Mouse (Mus musculus): ENCODE results near the gene Olfr1. TPM values are rescaled to one million over a fixed set of nuclear protein-coding genes. Genes with fewer than 3 reads are reported as not detected.

Gene Olfr1
- not detected in 2 replicates for polyA plus RNA-seq (2015; fragmentation: Nextera tagmentation; extraction: Ambion mirVana)

- no peak within 1 kb of the TSS for H3K4me2 ChIP-seq (ENCODE audit: low read length)
- no peak within 1 kb of the TSS for H3K4me3 ChIP-seq (ENCODE audit: low read length)
- H3K4me1 ChIP-seq (ENCODE audit: control insufficient read depth, insufficient read depth, low read depth, low read length) = no peaks in the 10 kb centered on the region
- no peak within 1 kb of the TSS for H3K9ac ChIP-seq (ENCODE audit: low read depth, low read length)
- no peak within 1 kb of the TSS for H3K27ac ChIP-seq (ENCODE audit: low read depth, low read length)
- no peaks in the 10 kb centered on the region for H3K36me3 ChIP-seq (ENCODE audit: control insufficient read depth, insufficient read depth, low read length)
- H3K9me3 ChIP-seq (ENCODE audit: control insufficient read depth, low read length) = no peaks in the 10 kb centered on the region
- H3K27me3 ChIP-seq (replicated peaks; ENCODE audit: control insufficient read depth, insufficient read depth, low read length) = no peaks in the 10 kb centered on the region
- ATAC-seq = no peak
Observed at GRCm38 (mm10) chr11:73399514-73399913, at the start of gene Olfr1. Gene Olfr1 (minus strand): TSS chr11:73399614.

- H3K9me3 ChIP-seq (ENCODE audit: control insufficient read depth, low read length) = no peaks in the 10 kb centered on the region
- ATAC-seq = no peak
- WGBS = 97% methylated on average over 1 of the region's 1 CpGs
Observed at GRCm38 (mm10) chr11:73428377-73428776, 29.0 kb upstream of the Olfr1 start, which contains the start of gene Olfr378. Gene Olfr378 (minus strand): TSS chr11:73428477.

GRCm38 (mm10) chr11:73395374-73395773, 4.0 kb downstream of the Olfr1 start:
- no peak overlapping the region for H3K4me3 ChIP-seq (ENCODE audit: low read length)
- 71% methylated on average over 4 of the region's 4 CpGs for WGBS
- no peaks in the 10 kb centered on the region for H3K9me3 ChIP-seq (ENCODE audit: control insufficient read depth, low read length)
- H3K9ac ChIP-seq (ENCODE audit: low read depth, low read length) = no peak overlapping the region
- H3K27me3 ChIP-seq (replicated peaks; ENCODE audit: control insufficient read depth, insufficient read depth, low read length) = no peaks in the 10 kb centered on the region
- no peak overlapping the region for H3K4me2 ChIP-seq (ENCODE audit: low read length)
- no peaks in the 10 kb centered on the region for H3K4me1 ChIP-seq (ENCODE audit: control insufficient read depth, insufficient read depth, low read depth, low read length)
- no peak overlapping the region for H3K27ac ChIP-seq (ENCODE audit: low read depth, low read length)
- H3K36me3 ChIP-seq (ENCODE audit: control insufficient read depth, insufficient read depth, low read length) = no peaks in the 10 kb centered on the region
- no peak for ATAC-seq

More at GRCm38 (mm10) chr11:73428377-73428776, 29.0 kb upstream of the Olfr1 start, which contains the start of gene Olfr378:
- Histone ChIP-seq H3K4me2 (ENCODE audit: low read length) (no peak within 1 kb of the TSS), H3K9ac (ENCODE audit: low read depth, low read length) (no peak within 1 kb of the TSS), H3K27me3 (replicated peaks; ENCODE audit: control insufficient read depth, insufficient read depth, low read length) (no peaks in the 10 kb centered on the region), H3K4me3 (ENCODE audit: low read length) (no peak within 1 kb of the TSS), H3K4me1 (ENCODE audit: control insufficient read depth, insufficient read depth, low read depth, low read length) (no peaks in the 10 kb centered on the region), H3K27ac (ENCODE audit: low read depth, low read length) (no peak within 1 kb of the TSS), H3K36me3 (ENCODE audit: control insufficient read depth, insufficient read depth, low read length) (no peaks in the 10 kb centered on the region)

- Histone ChIP-seq H3K36me3 (ENCODE audit: control insufficient read depth, insufficient read depth, low read length) (no peaks in the 10 kb centered on the region), H3K4me1 (ENCODE audit: control insufficient read depth, insufficient read depth, low read depth, low read length) (no peaks in the 10 kb centered on the region)
- WGBS = 76% methylated on average over 2 of the region's 2 CpGs
Observed at GRCm38 (mm10) chr11:73370946-73371345, 28.5 kb downstream of the Olfr1 start, which contains the start of gene Olfr376. Gene Olfr376 (plus strand): TSS chr11:73371246.

GRCm38 (mm10) chr11:73350483-73350882, 48.9 kb downstream of the Olfr1 start, which contains the start of gene Olfr20:
Gene Olfr20 (plus strand): TSS chr11:73350783.
- Histone ChIP-seq H3K27ac (ENCODE audit: low read depth, low read length) (no peak within 1 kb of the TSS), H3K27me3 (replicated peaks; ENCODE audit: control insufficient read depth, insufficient read depth, low read length) (no peaks in the 10 kb centered on the region), H3K4me3 (ENCODE audit: low read length) (no peak within 1 kb of the TSS), H3K9me3 (ENCODE audit: control insufficient read depth, low read length) (no peaks in the 10 kb centered on the region), H3K9ac (ENCODE audit: low read depth, low read length) (no peak within 1 kb of the TSS), H3K36me3 (ENCODE audit: control insufficient read depth, insufficient read depth, low read length) (no peaks in the 10 kb centered on the region), H3K4me2 (ENCODE audit: low read length) (no peak within 1 kb of the TSS), H3K4me1 (ENCODE audit: control insufficient read depth, insufficient read depth, low read depth, low read length) (no peaks in the 10 kb centered on the region)
- 45% methylated on average over 3 of the region's 3 CpGs for WGBS
- ATAC-seq = no peak

More at GRCm38 (mm10) chr11:73370946-73371345, 28.5 kb downstream of the Olfr1 start, which contains the start of gene Olfr376:
- no peaks in the 10 kb centered on the region; the same call in 1 of the 2 replicates for H3K9me3 ChIP-seq (ENCODE audit: control insufficient read depth, low read length)
- no peak within 1 kb of the TSS for H3K4me2 ChIP-seq (ENCODE audit: low read length)
- no peaks in the 10 kb centered on the region for H3K27me3 ChIP-seq (replicated peaks; ENCODE audit: control insufficient read depth, insufficient read depth, low read length)
- no peak within 1 kb of the TSS for H3K4me3 ChIP-seq (ENCODE audit: low read length)
- H3K27ac ChIP-seq (ENCODE audit: low read depth, low read length) = no peak within 1 kb of the TSS
- H3K9ac ChIP-seq (ENCODE audit: low read depth, low read length) = no peak within 1 kb of the TSS
- no peak for ATAC-seq

Other genes starting within 250 kb of the Olfr1 start
- 0.39 and 0.60 TPM in 2 replicates for gene P2rx5, start 239.2 kb downstream of the Olfr1 start, polyA plus RNA-seq (2015; fragmentation: Nextera tagmentation; extraction: Ambion mirVana)
- gene Emc6, start 222.6 kb downstream of the Olfr1 start, polyA plus RNA-seq (2015; fragmentation: Nextera tagmentation; extraction: Ambion mirVana) = 141 and 145 TPM in 2 replicates
- 120 and 129 TPM in 2 replicates for gene Tax1bp3, start 222.5 kb downstream of the Olfr1 start, polyA plus RNA-seq (2015; fragmentation: Nextera tagmentation; extraction: Ambion mirVana)
- 17.4 and 21.5 TPM in 2 replicates for gene Ctns, start 200.6 kb downstream of the Olfr1 start, polyA plus RNA-seq (2015; fragmentation: Nextera tagmentation; extraction: Ambion mirVana)
- gene Shpk, start 200.2 kb downstream of the Olfr1 start, polyA plus RNA-seq (2015; fragmentation: Nextera tagmentation; extraction: Ambion mirVana) = 2.5 and 3.0 TPM in 2 replicates
- gene Trpv1, start 165.3 kb downstream of the Olfr1 start, polyA plus RNA-seq (2015; fragmentation: Nextera tagmentation; extraction: Ambion mirVana) = 0.31 and 0.40 TPM in 2 replicates
- 0.34 TPM in 2 replicates for gene Trpv3, start 132.2 kb downstream of the Olfr1 start, polyA plus RNA-seq (2015; fragmentation: Nextera tagmentation; extraction: Ambion mirVana)
- gene Aspa, start 70.0 kb downstream of the Olfr1 start, polyA plus RNA-seq (2015; fragmentation: Nextera tagmentation; extraction: Ambion mirVana) = 2.7 and 4.6 TPM in 2 replicates
- not detected in 2 replicates for gene Gm49340, start 69.9 kb downstream of the Olfr1 start, polyA plus RNA-seq (2015; fragmentation: Nextera tagmentation; extraction: Ambion mirVana)
- gene Spata22, start 69.9 kb downstream of the Olfr1 start, polyA plus RNA-seq (2015; fragmentation: Nextera tagmentation; extraction: Ambion mirVana) = 0.12 and 0.20 TPM in 2 replicates
- not detected in 2 replicates for gene Olfr20, start 48.8 kb downstream of the Olfr1 start, polyA plus RNA-seq (2015; fragmentation: Nextera tagmentation; extraction: Ambion mirVana)
- not detected in 2 replicates for gene Olfr376, start 28.4 kb downstream of the Olfr1 start, polyA plus RNA-seq (2015; fragmentation: Nextera tagmentation; extraction: Ambion mirVana)
- not detected in 2 replicates for gene Olfr378, start 28.9 kb upstream of the Olfr1 start, polyA plus RNA-seq (2015; fragmentation: Nextera tagmentation; extraction: Ambion mirVana)
- gene Olfr380, start 57.9 kb upstream of the Olfr1 start, polyA plus RNA-seq (2015; fragmentation: Nextera tagmentation; extraction: Ambion mirVana) = not detected in 2 replicates
- gene Olfr381, start 92.0 kb upstream of the Olfr1 start, polyA plus RNA-seq (2015; fragmentation: Nextera tagmentation; extraction: Ambion mirVana) = not detected in 2 replicates
- gene Olfr382, start 117.6 kb upstream of the Olfr1 start, polyA plus RNA-seq (2015; fragmentation: Nextera tagmentation; extraction: Ambion mirVana) = not detected in 2 replicates
- gene Olfr385, start 193.4 kb upstream of the Olfr1 start, polyA plus RNA-seq (2015; fragmentation: Nextera tagmentation; extraction: Ambion mirVana) = not detected in 2 replicates
- gene Olfr384, start 199.0 kb upstream of the Olfr1 start, polyA plus RNA-seq (2015; fragmentation: Nextera tagmentation; extraction: Ambion mirVana) = not detected in 2 replicates

Data from hindbrain, embryonic 16.5 days (tissue).